Mouse (Mus musculus) lung, postnatal 0 days (tissue): ENCODE results near the gene Sco2.

ENCODE experiments used
- CTCF ChIP-seq: IDR thresholded peaks from 2 replicates; pipeline ENCODE4 v1.5.1; 2016; ENCODE audit warnings: antibody characterized with exemption, mild to moderate bottlenecking
- EP300 ChIP-seq: IDR thresholded peaks from 2 replicates; pipeline ENCODE4 v1.6.1; 2016; ENCODE audit warnings: antibody characterized with exemption, mild to moderate bottlenecking, control low read depth

GRCm38 (mm10) chr15:89323656-89324055 is 50.0 kb downstream of the Sco2 start:
- TF ChIP-seq CTCF (no peak), EP300 (no peak)
